Mouse (Mus musculus) small intestine, adult 2 months (tissue): ENCODE measurements around the gene Plekhh3. TPM values are rescaled to one million over a fixed set of nuclear protein-coding genes. Genes with fewer than 3 reads are reported as not detected.
A peak's percentile ranks its signal among the peaks of the same experiment; 100 is the strongest.

Source experiments
- H3K27ac ChIP-seq: fragments of 200-500 bp; 2 replicates; pipeline ENCODE4 v1.5.1; 2012; ENCODE audit warnings: low read depth, low read length, control low read depth, inconsistent platforms; ENCODE audit not compliant: insufficient read depth
- H3K27me3 ChIP-seq: fragments of 200-500 bp; 2 replicates; pipeline ENCODE4 v1.6.1; 2012; ENCODE audit warnings: mild to moderate bottlenecking, moderate library complexity, low read length, inconsistent platforms; ENCODE audit not compliant: control insufficient read depth, insufficient read depth
- H3K36me3 ChIP-seq: fragments of 200-500 bp; 2 replicates; pipeline ENCODE4 v1.6.1; 2012; ENCODE audit warnings: mild to moderate bottlenecking, low read length, control low read depth, inconsistent platforms; ENCODE audit not compliant: control insufficient read depth, insufficient read depth
- H3K4me1 ChIP-seq: fragments of 200-500 bp; 2 replicates; pipeline ENCODE4 v1.6.1; 2012; ENCODE audit warnings: low read length, inconsistent platforms, mixed read lengths; ENCODE audit not compliant: control insufficient read depth, insufficient read depth, insufficient read length
- H3K4me3 ChIP-seq: fragments of 200-500 bp; 2 replicates; pipeline ENCODE4 v1.5.1; 2012; ENCODE audit warnings: low read depth, mild to moderate bottlenecking, control low read depth, inconsistent platforms, low read length, moderate library complexity
- CTCF ChIP-seq: fragments of 200-500 bp; IDR thresholded peaks from 2 replicates; pipeline ENCODE4 v1.5.1; 2012; ENCODE audit warnings: low read depth, mild to moderate bottlenecking, control low read depth, inconsistent platforms, low read length, moderate library complexity, mixed read lengths; ENCODE audit not compliant: insufficient replicate concordance, insufficient read length; ENCODE audit errors: extremely low read depth
- POLR2A ChIP-seq: fragments of 200-500 bp; IDR thresholded peaks from 2 replicates; pipeline ENCODE4 v1.6.1; 2012; ENCODE audit warnings: low read depth, mild to moderate bottlenecking, control low read depth, inconsistent platforms, low read length, moderate library complexity
- WGBS: fragments of 180-500 bp; shearing (Covaris S2); methylation state at CpG from one replicate; pipeline ENCODE4 v1.1.7; 2018; 5-methylcytosine and 5-hydroxymethylcytosine counted together
- polyA plus RNA-seq: library from polyadenylated mRNA; depleted of rRNA; stranded (reverse); fragments of >200 nt; gene quantifications from 2 replicates; pipeline ENCODE4 v1.2.3, GENCODE M21; 2012

Plekhh3 gene
- polyA plus RNA-seq, 1 experiment = 84.5 TPM

DNA sequence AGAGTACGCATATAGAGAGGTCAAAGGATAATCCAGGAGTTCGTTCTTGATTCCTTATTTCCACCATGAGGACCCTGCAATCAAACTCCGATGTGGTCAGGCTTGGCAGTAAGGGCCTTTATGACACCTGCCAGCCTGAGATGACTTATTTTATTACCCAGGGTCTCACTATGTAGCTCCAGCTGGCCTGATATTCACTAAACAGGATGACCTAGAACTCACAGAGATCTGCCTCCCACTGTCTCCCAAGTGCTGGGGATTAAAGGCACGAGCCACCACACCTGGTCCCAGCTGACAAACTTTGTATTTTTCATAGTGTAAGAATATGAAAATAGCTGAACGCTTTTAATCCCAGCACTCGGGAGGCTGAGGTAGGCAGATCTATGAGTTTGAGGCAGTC, 16.0 kb downstream of the Plekhh3 start:
- 69% methylated on average over 6 of the region's 6 CpGs for WGBS
- Histone ChIP-seq H3K27ac (no peak overlapping the region), H3K4me1 (peaks cover 10% of the 10 kb centered on the region), H3K36me3 (no peaks in the 10 kb centered on the region), H3K4me3 (no peak overlapping the region), H3K27me3 (no peaks in the 10 kb centered on the region)
- TF ChIP-seq CTCF = no peak
- TF ChIP-seq POLR2A = no peak

DNA sequence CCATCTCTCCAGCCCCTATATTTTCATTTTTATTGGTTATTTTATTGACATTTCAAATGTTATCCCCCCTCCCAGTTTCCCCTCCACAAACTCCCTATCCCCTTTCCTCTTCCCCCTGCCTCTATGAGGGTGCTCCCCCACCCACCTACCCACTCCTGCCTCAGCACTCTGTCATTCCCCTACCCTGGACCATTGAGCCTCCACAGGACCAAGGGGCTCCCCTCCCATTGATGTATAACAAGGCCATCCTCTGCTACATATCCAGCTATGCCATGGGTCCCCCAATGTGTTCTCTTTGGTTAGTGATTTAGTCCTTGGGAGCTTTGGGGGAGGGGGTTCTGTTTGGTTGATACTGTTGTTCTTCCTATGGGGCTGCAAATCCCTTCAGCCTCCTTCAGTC, 16.5 kb downstream of the Plekhh3 start:
- Histone ChIP-seq H3K4me1 (peaks cover 10% of the 10 kb centered on the region), H3K4me3 (no peak overlapping the region), H3K36me3 (no peaks in the 10 kb centered on the region), H3K27me3 (no peaks in the 10 kb centered on the region), H3K27ac (no peak overlapping the region)
- TF ChIP-seq POLR2A = no peak
- TF ChIP-seq CTCF = no peak

DNA sequence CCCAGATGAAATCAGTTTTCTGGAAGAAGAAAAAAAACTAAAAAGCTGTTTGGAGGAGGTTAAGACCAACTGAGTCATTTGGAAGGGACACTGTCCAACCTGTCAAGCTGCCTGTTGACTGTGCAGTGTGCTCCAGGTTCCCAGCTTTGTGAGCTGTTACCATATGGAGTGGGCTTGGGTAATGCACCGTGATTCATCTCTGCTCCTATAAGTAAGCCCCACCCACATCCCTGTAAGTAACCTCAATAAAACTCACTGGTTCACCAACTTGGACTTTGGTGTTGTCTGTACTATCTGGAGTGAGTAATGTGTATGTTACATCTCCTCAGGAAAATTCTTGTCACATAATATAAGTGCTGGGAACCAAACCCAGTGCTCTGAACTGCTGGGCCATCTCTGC, 18.3 kb downstream of the Plekhh3 start:
- 38% methylated on average over 1 of the region's 1 CpGs for WGBS
- H3K36me3 ChIP-seq = no peaks in the 10 kb centered on the region
- H3K4me3 ChIP-seq = no peak overlapping the region
- no peaks in the 10 kb centered on the region for H3K27me3 ChIP-seq
- peaks cover 10% of the 10 kb centered on the region for H3K4me1 ChIP-seq
- peak overlapping the region; percentile 69 for H3K27ac ChIP-seq
- TF ChIP-seq CTCF = no peak
- TF ChIP-seq POLR2A = no peak

DNA sequence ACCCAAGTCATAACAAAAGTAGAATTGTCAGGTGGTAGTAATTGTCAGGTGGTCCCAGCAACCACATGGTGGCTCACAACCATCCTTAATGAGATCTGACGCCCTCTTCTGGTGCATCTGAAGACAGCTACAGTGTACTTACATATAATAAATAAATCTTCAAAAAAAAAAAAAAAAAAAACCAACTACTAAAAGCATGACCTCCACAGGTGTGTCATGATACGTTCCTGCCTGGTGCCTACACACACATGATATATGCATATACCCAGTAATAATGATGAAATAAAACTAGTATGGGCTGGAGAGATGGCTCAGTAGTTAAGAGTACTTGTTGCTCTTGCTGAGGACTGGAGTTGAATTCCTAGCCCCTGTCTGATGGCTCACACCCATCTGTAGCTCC, 20.1 kb downstream of the Plekhh3 start:
- TF ChIP-seq POLR2A (no peak), CTCF (no peak)
- H3K27ac ChIP-seq = no peak overlapping the region
- WGBS = 61% methylated on average over 2 of the region's 2 CpGs
- peaks cover 9% of the 10 kb centered on the region for H3K4me1 ChIP-seq
- H3K27me3 ChIP-seq = no peaks in the 10 kb centered on the region
- H3K4me3 ChIP-seq = no peak overlapping the region
- no peaks in the 10 kb centered on the region for H3K36me3 ChIP-seq

DNA sequence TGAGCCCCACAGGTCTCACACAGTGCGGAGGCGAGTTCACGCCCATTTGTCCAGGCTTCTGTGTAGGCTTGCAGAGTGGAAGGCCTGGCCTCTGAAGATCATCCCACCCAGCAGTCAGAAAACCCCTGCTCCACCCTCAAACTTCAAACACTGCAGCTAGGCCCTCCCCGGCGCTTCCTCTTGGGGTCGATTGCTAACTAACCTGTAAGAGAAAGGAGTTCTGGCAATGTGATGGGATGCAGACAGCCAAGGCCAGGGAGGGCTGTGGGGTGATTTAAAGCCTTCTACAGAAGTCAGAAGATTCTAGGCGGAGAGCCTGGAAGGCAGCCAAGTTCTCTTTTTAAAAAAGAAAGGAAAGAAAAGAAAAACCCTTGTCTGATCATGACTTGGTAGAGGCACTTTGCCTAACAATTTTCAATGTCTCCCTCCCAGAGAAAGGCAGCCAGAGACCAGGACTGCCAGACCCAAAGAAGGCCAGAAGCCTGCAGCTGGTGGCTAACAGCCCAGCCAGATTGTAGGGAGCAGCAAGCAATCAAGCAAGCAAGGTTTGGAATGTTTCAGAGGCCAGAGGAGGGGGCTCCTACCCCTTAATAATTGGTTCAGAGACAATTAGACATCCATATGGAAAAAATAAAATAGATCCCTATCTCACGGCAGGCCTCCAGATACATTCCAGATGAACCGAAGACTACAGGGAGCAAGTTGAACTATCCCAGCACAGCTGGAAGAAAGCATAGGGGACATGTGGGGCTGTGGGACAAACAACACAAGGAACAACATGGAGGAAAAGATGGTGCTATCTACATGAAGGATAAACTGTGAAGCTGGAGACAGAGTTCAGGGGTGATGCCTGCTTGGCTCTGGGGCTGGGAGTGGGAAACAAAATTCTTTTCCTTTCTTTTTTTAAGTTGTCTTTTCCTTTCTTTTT, 21.7 kb downstream of the Plekhh3 start:
- no peak for TF ChIP-seq CTCF
- no peak for TF ChIP-seq POLR2A
- Histone ChIP-seq H3K27me3 (no peaks in the 10 kb centered on the region), H3K27ac (no peak overlapping the region), H3K4me3 (no peak overlapping the region), H3K36me3 (no peaks in the 10 kb centered on the region), H3K4me1 (peaks cover 3% of the 10 kb centered on the region; the same call in 1 of the 2 replicates)
- WGBS = 56% methylated on average over 9 of the region's 9 CpGs

DNA sequence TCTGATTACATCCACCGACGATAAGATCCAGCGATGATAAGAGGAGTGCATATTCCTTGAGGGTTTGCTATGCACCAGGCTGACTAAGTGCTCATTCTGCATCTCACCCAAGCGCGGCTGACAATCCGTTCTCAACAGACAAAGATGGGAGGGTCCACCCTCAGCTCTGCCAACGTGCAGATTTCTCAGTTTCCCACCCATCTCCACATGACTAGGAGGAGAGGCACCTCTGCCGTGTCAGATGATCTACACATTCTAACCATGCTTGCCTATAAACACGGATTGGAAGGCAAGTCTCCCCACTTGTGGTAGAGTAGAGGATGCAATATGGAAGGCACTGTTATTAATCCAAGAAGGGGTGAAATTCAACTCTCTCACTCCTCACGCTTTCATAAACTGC, 22.4 kb downstream of the Plekhh3 start:
- Histone ChIP-seq H3K36me3 (no peaks in the 10 kb centered on the region), H3K27ac (no peak overlapping the region), H3K27me3 (no peaks in the 10 kb centered on the region), H3K4me1 (peaks cover 2% of the 10 kb centered on the region; the same call in 1 of the 2 replicates), H3K4me3 (no peak overlapping the region)
- TF ChIP-seq CTCF = no peak
- TF ChIP-seq POLR2A = no peak
- WGBS = 80% methylated on average over 10 of the region's 10 CpGs

DNA sequence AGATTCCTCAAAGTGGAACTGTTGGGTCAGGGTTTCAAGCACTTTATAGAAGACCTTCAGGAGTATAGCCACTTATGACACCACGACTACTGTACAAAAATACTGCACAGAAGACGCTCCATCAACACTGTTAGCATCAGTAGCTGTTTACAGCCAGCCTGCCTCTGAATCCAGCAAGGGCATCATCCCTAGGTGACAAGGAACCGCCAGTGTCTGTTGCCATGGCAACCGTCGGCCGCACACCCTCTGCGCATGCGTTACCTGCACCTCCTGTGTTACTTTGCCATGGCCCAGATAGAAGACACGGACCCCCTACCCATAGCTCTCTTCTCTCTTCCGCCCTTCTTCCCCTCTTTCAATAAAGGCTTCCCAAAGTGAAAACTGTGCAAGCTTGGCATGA, 24.8 kb downstream of the Plekhh3 start:
- 47% methylated on average over 10 of the region's 10 CpGs for whole genome bisulfite sequencing
- Histone ChIP-seq H3K4me1 (no peaks in the 10 kb centered on the region), H3K4me3 (no peak overlapping the region), H3K27me3 (no peaks in the 10 kb centered on the region), H3K36me3 (no peaks in the 10 kb centered on the region), H3K27ac (no peak overlapping the region)
- no peak for TF ChIP-seq CTCF
- TF ChIP-seq POLR2A = no peak
